Mouse (Mus musculus) gastrocnemius, postnatal 10 days (tissue): Measurements from ENCODE around the gene Trmt112. TPM values are rescaled to one million over a fixed set of nuclear protein-coding genes. Genes with fewer than 3 reads are reported as not detected.
A peak's percentile ranks its signal among the peaks of the same experiment; 100 is the strongest.

Experiments
- DNase-seq: peaks from one replicate; pipeline ENCODE4 v3.0.0; 2021; ENCODE audit warnings: mixed read lengths
- total RNA-seq, 2 experiments: library from RNA; stranded (reverse); gene quantifications; 2 replicates each; pipeline ENCODE4 v1.2.3; 2021

Trmt112 gene
- total RNA-seq, 2 experiments from 2014 or later: 45.2 to 48.1 TPM

DNA sequence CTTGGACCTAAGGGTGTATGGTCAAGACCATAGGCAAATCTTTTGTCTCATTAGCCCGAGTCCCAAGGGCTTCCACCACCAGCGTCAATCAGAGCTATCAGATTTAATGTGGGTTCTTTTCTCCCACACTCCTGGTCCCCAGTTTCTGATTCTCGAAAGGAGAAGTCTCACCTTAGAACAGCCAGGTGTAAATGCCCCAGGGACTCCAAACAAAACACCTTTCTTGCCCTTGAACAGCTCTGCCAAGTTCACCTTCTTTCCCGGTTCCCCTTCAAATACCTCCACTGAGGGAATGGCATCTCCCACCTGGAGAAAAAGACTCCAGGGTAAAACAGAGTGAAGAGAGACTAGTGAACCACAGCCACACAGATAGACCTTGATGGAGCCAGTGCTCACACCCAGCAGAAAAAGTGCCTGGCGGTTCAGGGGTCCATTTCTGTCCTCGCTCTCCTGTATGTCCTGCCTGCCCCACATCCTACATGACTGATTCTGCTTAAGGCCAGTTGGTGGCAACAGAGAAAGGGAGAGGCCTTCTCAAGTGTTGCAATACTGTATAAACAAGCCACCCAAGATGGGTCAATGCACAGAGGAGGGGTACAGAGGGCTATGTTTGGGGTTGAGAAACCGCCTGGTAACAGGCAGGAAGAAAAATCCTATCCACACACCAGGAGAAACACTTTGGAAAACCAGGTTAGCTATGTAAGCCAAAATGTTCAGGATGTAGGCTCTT, 1.5 kb upstream of the Trmt112 start:
- no peak for DNase-seq

DNA sequence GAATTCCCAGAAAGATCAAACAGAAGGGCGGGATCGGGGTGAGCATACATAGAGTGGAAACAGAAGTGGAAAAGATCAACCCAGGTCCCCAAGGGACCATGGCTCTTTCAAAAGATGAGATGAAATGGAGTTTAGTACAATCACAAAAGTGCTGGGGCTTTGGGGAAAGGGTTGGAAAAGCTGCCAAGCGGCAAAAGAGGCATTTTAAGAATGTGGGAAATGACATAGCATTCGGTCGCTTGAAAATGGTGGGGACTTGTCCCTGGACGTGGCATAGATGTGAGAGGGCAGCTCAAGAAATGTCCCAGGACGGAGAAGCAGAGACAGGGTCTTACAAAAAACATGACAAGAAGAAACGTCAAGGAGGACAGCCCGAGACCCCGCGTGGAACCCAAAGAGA, 477 bp upstream of the Trmt112 start:
- DNase-seq: no peak

DNA sequence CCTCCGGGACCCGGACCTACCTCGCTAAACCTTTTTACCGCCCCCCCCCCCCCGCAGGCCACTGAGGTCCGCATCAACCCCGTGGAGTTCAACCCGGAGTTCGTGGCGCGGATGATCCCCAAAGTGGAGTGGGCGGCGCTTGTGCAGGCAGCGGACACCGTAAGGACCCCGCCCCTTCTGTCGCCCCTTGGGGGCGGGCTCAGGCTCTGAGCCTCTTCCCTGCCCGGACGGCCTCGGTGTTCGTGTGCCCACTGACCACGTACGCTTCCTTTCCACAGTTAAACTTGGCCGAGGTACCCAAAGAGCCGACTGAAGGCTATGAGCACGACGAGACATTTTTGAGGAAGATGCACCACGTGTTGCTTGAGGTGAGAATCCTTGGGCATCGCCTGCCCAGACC, 808 bp downstream of the Trmt112 start:
- DNase-seq: peak; percentile 45

DNA sequence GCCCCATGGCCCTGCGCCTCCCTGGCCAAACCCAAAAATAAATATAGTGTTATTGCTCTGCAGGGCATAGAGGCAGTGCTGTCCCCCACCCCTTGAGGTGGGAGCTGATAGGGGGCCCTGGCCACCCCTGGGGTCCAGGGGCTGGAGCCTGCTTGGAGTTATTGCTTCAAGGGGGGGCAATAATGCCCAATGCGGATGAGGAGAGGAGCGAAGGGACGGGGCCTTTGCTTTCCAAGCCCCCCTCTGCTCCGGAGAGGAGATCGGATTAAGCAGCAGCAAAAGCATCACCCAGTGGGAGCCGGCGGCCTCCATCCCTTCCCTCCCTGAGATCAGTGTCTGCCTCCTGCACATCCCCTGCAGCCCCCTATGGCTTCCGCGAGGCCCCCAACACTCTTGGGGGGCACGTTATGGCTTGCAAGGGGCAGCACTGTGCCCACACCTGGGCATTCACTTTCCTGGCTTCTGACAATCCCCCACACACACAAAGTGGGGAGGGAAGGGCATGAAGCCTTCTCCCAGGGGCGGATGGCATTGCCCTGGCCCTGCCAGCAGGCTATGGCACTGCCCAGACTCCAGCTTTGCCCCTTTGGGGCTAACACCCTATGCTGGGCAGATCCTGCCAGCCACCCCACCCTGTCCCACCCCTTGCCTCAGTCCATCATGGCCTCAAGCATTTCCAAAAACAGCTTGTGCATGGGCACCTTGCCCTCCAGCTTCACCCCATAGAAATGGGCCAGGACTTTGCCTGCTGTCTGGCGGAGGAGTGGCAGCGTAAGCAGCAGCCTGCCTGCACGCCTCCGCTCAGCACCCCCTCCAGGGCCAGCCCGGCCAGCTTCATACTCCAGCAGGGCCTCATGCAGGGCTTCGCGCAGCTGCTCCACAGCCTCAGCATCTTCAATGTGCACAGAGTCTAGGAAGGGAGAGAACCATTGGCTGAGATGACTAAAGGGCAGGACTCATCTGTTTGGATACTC, 1.9 kb downstream of the Trmt112 start:
- DNase-seq: peak; percentile 5

DNA sequence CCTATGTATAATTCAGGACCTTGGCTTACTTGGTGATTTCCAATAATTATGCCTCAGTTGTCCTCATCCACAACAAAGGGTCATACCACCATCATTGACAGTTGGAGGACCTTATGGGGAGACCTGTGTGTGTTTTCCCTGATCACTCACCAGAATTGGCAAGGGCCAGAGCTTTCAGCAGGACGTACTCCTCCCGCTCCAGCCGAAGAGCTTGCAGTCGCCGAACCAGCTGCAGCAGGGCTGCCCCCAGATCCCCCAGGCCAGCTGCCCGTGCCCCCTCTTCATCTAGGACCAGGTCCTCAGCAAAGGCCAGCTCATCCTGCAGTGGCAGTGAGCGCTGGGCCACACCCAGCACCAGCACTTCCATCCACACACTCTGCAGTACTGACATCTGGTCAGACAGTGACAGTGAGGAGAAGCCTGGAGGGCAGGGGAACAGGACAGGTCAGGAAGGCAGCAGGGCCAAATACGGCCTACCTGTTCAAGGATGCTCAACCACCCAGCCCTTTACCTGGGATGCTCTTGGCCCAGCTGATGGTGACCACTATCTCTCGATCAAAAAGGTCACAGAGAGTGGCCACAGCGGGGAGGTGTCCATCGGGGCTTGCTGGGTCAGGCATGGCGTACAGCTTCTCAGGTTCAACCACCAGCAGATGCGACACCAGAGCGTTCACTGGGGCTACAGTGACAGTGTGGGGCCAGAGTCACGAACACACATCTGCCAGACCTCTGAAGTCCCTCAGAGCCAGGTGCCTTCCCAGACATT, 2.9 kb downstream of the Trmt112 start:
- DNase-seq: no peak

DNA sequence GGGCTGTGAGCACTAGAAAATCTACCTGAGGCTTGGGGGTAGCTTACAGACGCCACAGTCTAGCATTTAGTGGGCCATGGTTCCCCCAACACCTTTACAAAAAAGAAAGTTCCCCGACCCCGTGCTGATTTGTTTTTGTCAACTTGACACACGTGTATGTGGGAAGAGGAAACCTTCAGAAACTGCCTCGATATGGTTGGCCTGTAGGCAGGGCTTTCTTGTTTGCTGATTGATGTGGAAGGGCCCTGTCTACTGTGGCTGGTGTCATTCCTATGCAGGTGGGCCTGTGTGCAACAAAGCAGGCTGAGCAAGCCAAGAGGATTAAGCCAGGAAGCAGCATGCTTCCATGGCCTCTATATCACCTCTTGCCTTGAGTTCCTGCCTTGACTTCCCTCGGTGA, 3.5 kb downstream of the Trmt112 start:
- no peak for DNase-seq

DNA sequence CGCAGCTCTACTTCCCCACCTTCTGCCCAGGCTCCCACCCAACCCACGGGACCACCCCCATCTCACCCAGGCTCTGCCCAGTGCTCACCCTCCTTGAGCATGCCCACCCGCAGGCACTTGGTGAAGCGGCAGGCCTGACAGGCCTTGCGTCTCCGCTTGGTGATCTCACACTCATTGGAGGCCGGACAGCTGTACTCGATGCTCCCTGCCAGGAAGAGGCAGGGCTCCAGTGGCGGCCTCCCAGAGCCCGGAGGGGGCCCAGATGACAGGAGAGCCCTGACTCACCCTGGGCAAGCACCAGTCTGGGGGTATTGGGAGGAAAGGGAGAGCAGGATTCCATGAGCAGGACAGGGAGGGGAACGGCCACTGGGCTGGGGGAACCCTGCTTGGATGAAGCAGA, 4.5 kb downstream of the Trmt112 start:
- peak; percentile 43 for DNase-seq

DNA sequence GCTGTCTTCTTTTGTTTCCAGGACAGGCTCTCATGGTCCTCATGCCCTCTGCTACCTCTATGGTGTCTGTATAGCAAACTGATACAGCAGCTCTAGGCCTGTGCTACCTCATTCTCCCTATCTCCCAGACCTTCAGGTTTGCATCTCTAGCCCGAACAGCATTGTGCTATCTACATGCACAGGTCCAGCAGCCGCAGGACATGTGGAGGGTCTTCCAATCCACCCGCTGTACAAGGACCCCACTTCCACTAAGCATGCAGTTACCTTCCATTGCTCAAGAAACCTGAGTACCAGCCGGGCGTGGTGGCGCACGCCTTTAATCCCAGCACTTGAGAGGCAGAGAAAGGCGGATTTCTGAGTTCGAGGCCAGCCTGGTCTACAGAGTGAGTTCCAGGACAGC, 5.0 kb downstream of the Trmt112 start:
- no peak for DNase-seq

DNA sequence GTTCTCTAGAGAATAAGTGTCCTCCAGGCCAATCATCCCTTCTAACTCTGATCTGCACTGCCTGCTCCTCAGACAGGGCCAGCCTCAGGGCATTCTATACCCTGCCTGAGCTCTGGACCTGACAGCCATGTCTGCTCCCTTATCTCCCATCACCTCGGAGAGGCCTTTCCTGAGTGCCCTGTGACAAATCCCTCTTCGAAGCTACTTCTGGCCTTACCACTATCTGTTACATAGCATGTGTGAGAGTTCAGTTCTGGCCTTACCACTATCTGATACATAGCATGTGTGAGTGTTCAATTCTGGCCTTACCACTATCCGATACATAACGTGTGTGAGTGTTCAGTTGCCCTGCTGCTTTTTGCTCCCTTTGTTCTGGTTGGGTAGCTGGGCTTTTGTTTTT, 5.8 kb downstream of the Trmt112 start:
- no peak for DNase-seq

DNA sequence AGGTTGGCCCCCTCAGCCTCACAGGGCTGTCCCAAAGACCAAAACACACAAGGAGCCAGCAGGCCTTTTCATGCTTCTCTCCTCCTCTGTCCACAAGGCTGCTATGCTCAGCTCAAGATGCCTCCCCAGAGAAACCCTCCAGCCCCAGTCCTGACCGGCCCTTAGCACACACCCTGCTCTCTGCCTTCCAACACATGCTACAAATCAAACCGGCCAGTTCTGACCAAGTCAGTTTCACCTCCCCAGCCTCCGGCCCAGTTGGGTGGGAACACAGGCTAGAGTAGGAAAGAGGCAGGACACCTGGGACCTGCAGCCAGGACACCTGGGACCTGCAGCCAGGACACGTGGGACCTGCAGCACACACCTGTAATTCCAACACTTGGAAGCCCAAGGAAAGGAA, 7.0 kb downstream of the Trmt112 start:
- no peak for DNase-seq

DNA sequence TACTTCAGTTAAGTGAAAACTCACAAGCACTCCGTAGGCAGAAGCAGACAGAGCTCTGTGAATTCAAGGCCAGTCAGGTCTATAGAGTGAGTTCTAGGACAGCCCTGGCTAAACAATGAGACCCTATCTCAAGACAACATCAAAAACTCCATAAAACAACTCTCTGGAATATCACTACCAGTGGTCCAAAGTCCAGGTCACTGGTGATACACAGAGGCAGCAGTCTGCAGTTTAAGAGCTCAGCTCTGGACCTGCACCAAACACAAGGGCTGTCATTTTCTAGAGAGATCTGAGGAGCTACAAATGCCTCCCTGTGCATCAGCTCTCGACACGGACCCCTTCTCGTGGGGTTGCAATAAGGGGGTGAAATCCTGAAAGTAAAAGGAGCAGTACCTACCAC, 8.8 kb downstream of the Trmt112 start:
- DNase-seq: no peak

DNA sequence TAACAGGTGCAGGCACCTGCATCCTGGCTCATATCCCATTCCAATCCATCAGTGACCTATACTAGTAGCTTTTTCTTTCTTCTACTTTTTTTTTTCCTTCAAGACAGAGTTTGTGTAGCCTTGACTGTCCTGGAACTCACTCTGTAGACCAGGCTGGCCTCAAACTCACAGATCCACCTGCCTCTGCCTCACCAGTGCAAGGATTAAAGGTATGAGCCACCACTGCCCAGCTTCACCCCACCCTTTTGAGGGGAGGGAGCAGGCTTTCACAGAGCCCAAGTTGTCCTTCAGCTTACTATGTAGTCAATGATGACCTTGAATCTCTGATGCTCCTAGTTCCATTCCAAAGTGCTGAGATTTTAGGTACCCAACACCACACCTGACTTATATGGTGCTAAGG, 9.9 kb downstream of the Trmt112 start:
- DNase-seq: no peak

DNA sequence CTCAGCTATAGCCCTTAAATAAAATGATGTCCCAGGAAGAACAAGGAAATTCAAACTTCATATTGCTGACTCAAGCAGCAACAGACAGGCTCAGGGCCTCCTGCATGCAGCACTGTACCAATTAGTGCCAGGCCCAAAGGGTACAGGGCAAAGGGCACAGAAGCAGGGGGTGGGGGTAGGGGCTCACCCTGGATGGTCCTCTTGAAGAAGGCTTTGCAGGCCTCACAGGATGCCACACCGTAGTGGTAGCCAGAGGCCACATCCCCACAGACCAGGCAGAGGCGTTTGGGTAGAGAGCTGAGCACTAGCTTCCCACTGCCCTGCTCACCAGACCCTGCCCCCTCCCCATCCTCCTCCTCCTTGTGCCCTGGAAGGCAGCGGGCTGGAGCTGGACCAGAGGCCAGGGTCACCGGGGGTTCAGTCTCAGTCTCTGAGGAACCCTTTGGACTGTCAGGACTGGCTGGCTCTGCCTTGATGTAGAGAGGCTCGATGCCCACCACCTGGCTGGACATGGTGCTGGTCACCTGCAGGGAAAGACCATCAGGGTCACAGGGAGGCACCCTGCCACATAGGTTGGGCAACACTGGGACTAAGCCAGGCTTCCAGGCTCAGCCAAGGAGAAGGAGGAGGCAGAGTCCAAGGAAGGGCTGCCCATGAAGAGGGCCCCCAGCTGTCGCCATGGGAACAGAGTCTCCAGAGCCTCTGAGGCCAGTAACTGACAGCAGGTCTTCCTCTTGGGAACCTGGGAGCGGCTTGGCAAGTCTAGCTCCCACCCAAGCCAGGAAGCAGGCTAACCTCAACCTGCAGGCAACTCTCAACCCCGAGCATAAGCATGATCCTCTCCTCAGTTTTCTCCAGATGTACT, 10.6 kb downstream of the Trmt112 start:
- DNase-seq: no peak

DNA sequence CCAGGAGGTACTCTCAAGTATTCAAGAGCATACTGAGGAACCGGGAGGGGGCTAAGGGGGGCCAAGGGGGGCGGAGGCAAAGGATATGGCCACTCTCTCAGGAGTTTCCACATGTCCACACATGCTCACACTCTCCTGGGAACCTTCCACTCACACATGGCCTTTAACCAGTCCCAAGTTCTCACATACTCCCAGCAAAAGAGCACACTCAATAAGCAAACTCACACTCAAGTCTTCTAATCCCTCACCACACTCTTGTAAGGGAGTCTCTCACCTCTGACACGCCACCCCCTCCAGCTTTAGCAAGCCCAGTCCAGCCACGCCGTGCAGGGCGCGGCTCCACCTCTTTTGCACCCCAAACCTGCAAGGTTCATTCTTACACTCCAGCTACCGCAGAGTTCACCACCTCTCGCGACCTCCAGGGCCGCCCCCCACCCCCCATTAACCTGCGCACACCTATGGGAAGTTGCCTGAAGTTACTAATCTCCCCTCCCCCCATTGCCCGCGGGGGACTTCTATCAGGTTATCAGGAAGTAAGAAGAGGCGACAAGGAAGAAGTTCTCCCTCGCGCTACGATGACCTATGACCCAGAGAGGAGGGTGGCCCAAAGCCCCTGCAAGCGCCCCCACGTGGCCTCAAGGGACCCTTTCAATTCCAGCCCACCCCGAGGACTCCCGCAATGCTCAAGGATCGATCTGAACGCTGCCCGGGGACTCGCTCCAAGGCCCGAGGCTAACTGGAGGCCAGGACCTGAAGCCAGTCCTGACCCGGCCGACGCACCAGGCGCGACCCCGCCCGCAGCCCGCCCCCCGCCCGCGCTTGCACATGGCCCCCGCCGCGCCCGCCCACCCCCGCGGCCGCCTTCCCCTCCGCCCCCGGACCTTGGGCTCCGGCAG, 11.5 kb downstream of the Trmt112 start:
- peak; percentile 50 for DNase-seq

DNA sequence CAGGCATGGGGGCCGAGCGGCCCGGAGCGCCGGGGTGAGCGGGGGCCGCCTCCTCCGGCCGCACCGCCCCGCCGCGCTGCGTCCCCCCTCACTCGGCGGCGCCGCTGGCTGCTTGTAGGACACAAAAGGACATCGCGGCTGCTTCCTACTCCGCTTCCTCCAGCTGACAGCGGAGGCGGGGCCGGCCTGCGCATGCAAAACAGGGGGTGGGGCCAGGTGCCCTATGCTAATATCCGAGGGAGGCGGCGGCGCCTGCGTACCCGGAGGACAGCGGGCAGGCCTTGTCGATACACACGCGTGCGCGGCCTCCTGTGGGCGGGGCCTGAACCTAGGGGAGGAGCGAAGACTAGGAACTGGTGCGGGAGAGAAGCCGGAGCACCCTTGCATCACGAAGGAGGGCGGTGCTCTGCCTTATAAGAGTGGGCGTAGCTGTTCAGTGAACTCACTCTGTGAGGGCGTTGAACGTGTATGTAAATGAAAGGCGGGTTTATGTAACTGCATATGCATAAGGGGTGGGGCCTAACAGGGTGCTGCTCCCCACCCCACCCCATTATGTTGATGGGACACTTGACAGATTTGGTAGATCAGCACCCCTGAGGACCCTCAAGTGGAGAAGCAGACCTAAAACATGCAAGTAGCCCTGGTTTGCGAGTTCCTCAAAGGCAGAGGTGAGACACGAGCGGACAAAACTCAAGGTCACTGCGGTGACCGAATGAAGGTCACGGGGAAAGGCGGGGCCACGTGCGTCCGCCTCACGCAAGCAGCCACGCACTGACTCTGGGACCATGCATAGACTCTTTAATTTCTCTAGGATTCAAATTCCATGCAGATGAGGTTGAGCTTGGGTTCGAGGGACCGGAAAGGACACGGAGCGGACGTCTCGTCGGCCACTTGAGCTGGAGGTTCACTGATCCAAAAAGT, 12.4 kb downstream of the Trmt112 start, which contains the start of gene Esrra:
Gene Esrra, minus strand, starts transcription at position 167 of the 921 bp plus-strand sequence.
- peak; percentile 100 for DNase-seq

DNA sequence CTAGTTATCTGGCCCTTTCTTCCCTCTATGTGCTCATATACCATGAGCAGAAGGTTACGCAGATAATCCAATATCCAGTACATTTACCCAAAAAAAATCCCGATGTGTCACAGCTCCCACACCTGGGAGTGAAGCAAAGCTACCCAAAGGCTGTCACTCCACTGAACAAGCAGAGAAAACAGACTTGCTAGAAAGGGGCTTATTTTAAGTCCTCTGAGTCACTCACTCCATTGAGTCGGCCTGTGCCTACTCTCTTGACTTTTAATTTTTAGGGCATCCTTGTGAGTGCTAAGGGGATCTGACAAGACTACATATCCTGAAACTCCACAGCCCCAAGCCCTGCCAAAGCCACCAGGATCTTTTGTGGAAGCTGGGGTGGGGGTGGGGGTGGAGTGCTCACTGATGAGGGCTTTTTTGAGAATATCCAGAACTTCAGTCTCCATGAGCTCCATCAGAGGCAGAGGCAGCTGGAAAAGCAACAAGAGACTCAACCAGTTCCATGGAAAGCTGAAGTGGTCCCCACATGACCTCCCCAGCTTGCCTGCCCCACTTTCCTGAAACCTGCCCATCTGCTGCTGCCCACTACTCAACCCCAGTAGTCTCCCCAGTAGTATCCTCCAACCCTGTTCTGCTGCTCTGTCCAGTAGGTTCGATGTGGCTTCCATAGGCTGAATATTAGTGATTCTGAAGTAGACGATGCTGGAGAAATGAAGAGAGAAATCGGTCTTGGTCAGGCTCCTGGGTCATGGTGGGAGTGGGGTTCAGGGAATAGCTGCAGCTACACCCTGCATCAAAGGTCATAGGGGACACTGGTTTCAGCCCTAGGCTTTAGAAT, 13.6 kb downstream of the Trmt112 start:
- DNase-seq: no peak

DNA sequence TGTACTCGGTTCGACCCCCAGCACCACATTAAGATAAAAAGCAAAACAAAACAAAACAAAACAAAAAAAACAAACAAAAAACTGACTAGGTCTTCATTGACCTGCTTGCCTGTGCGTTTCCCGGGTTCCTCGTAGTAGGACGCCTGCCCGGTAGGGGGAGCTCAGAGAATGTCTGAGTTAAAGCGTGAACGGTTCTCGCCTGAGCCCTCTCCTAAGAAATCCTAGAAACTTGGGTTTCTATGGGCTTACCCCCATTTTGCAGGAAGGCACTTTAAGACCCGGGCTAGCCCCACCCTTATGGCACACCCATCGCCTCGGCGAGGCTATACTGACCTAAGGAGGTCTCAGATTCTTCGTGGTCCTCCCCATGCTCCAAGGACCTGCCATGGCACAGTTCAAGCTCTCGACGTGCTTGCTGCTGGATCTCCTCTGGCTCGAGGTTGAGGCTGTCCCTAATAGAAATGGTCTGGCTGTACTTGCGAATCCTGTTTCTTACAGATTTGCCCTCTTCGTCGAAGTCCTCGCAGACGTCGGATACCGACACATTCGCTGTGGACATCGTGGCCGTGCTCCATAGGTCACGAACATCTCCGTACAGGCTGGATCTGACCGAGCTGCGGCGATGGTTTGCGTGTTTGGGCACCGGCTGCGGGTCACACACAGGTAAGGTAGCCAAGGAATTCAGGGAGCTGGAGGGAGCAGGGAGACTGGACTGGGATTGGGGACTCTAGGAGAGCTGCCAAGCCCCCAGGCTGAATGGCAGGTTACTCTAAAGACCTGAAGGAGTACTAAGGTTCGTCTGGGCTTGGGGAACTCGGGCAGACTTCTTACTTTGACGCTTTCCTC, 15.2 kb downstream of the Trmt112 start:
- peak; percentile 87 for DNase-seq

DNA sequence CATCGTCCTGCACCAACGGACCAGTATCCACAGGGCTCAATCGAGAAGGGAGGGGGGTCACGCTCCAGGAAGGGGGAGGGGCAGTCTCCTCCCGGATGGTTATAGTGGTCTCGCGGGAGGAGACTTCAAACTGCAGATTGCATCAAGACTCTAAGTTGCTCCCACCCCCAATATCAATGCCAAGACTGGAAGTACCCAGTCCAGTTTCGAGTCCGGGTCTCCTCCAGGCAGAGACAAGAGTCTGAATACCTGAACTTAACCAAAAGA, 15.7 kb downstream of the Trmt112 start, which contains the start of gene Catsperz:
Gene Catsperz, minus strand, starts transcription at position 74 of the 267 bp plus-strand sequence.
- no peak for DNase-seq
